Mouse (Mus musculus) embryonic facial prominence, embryonic 11.5 days (tissue): ENCODE data around the gene Ppp1r12b. TPM values are rescaled to one million over a fixed set of nuclear protein-coding genes. Genes with fewer than 3 reads are reported as not detected.

Experiments
- ATAC-seq: fragments of 200-750 bp; cut with Nextera tagmentation; replicated peaks from 2 replicates; pipeline ENCODE4 v1.8.0; 2017; ENCODE audit warnings: low read depth; ENCODE audit not compliant: insufficient number of reproducible peaks, low FRiP score, low TSS enrichment
- DNase-seq: peaks from one replicate; pipeline ENCODE4 v3.0.0-alpha.2; 2015; ENCODE audit warnings: low spot score
- H3K27ac ChIP-seq: fragments of 300-500 bp; sonication (generic); replicated peaks from 2 replicates; pipeline ENCODE4 v1.5.1; 2014; ENCODE audit warnings: mild to moderate bottlenecking, low read depth, low read length, control low read depth
- H3K27me3 ChIP-seq: fragments of 300-500 bp; sonication (generic); 2 replicates; pipeline ENCODE4 v1.6.1; 2014; ENCODE audit warnings: mild to moderate bottlenecking, low read length, moderate library complexity, mixed read lengths; ENCODE audit not compliant: control insufficient read depth, insufficient read depth
- H3K36me3 ChIP-seq: fragments of 300-500 bp; sonication (generic); replicated peaks from 2 replicates; pipeline ENCODE4 v1.6.1; 2014; ENCODE audit warnings: low read depth, mild to moderate bottlenecking, low read length, moderate library complexity, mixed read lengths; ENCODE audit not compliant: control insufficient read depth, insufficient read depth
- H3K4me1 ChIP-seq: fragments of 300-500 bp; sonication (generic); 2 replicates; pipeline ENCODE4 v1.6.1; 2014; ENCODE audit warnings: low read length, mixed read lengths; ENCODE audit not compliant: control insufficient read depth, insufficient read depth
- H3K4me2 ChIP-seq: fragments of 300-500 bp; sonication (generic); 2 replicates; pipeline ENCODE4 v1.6.1; 2014; ENCODE audit warnings: low read depth, mild to moderate bottlenecking, control low read depth, low read length, moderate library complexity
- H3K4me3 ChIP-seq: fragments of 300-500 bp; sonication (generic); 2 replicates; pipeline ENCODE4 v1.5.1; 2014; ENCODE audit warnings: low read depth, low read length, control low read depth
- H3K9ac ChIP-seq: fragments of 300-500 bp; sonication (generic); replicated peaks from 2 replicates; pipeline ENCODE4 v1.6.1; 2014; ENCODE audit warnings: mild to moderate bottlenecking, control low read depth, low read length
- H3K9me3 ChIP-seq: fragments of 300-500 bp; sonication (generic); replicated peaks from 2 replicates; pipeline ENCODE4 v1.6.1; 2016; ENCODE audit warnings: mild to moderate bottlenecking, low read length, inconsistent platforms, mixed read lengths; ENCODE audit not compliant: control insufficient read depth
- WGBS: fragments of 180-500 bp; shearing (Covaris S2); extraction: QIAGEN DNeasy Blood & Tissue Kit; methylation state at CpG from one replicate; pipeline ENCODE4 v1.1.7; 2014; 5-methylcytosine and 5-hydroxymethylcytosine counted together
- polyA plus RNA-seq: library from polyadenylated mRNA; unstranded; fragments of >200 nt; fragmentation: Nextera tagmentation; extraction: Ambion mirVana; gene quantifications from 2 replicates; pipeline ENCODE4 v1.2.1, GENCODE M21; 2014

The Ppp1r12b gene
- polyA plus RNA-seq, 1 experiment from 2014 or later = 5.0 TPM

GRCm38 (mm10) chr1:134820882-134821281 is 134.9 kb downstream of the Ppp1r12b start:
- DNase-seq = no peak
- WGBS = 85% methylated on average over 3 of the region's 3 CpGs
- Histone ChIP-seq H3K4me1 (no peaks in the 10 kb centered on the region), H3K36me3 (no peaks in the 10 kb centered on the region), H3K27me3 (no peaks in the 10 kb centered on the region), H3K4me2 (no peak overlapping the region), H3K4me3 (no peak overlapping the region), H3K9ac (no peak overlapping the region), H3K27ac (no peak overlapping the region), H3K9me3 (no peaks in the 10 kb centered on the region)
- no peak for ATAC-seq

- no peaks in the 10 kb centered on the region for H3K36me3 ChIP-seq
- H3K27ac ChIP-seq = no peak overlapping the region
- H3K4me3 ChIP-seq = no peak overlapping the region
These were observed 136.5 kb downstream of the Ppp1r12b start for GRCm38 (mm10) chr1:134819196-134819595.

GRCm38 (mm10) chr1:134818716-134819115 is 137.0 kb downstream of the Ppp1r12b start:
- Histone ChIP-seq H3K9ac (no peak overlapping the region), H3K9me3 (no peaks in the 10 kb centered on the region), H3K4me3 (no peak overlapping the region), H3K27me3 (no peaks in the 10 kb centered on the region), H3K27ac (no peak overlapping the region), H3K4me1 (no peaks in the 10 kb centered on the region), H3K4me2 (no peak overlapping the region), H3K36me3 (no peaks in the 10 kb centered on the region)
- 97% methylated on average over 3 of the region's 3 CpGs for WGBS
- ATAC-seq (no peak), DNase-seq (no peak)

More at GRCm38 (mm10) chr1:134819196-134819595, 136.5 kb downstream of the Ppp1r12b start:
- DNase-seq (no peak), ATAC-seq (no peak)
- WGBS = 90% methylated on average over 11 of the region's 11 CpGs
- Histone ChIP-seq H3K4me1 (no peaks in the 10 kb centered on the region), H3K9me3 (no peaks in the 10 kb centered on the region), H3K27me3 (no peaks in the 10 kb centered on the region), H3K4me2 (no peak overlapping the region), H3K9ac (no peak overlapping the region)

DNA sequence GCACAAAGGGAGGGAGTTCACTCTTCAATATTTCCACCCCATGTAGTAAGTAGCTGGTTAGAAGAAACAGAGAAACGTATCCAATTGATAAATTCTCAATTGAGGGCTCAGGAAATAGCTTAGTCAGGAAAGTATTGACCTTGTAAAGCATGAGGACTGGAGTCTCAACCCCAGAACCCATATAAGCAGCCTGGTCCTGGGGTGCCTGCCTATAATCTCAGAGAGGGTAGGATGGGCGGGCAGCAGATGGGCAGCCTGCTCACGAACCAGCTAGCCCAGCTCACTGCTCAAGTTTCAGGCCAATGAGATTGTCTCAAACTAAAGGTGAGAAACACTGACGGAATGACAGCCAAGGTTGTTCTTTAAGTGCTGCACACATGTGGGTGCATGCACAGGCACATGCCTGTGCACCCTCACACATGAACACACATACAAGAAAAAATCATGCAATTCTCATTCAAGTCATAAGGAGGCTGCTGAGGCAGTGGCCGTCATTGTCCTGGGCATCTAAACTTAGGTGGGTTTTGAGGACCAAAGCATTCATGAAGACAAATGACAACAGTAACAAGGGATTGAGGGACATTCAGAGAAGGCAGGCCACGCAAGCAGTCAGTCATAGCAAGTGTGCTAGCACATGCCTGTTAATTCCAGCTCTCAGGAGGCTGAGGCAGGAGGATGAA is 137.7 kb downstream of the Ppp1r12b start:
- Histone ChIP-seq H3K36me3 (no peaks in the 10 kb centered on the region), H3K4me3 (no peak overlapping the region), H3K4me1 (no peaks in the 10 kb centered on the region), H3K4me2 (no peak overlapping the region), H3K27me3 (no peaks in the 10 kb centered on the region), H3K27ac (no peak overlapping the region), H3K9ac (no peak overlapping the region), H3K9me3 (no peaks in the 10 kb centered on the region)
- DNase-seq (no peak), ATAC-seq (no peak)
- WGBS = 82% methylated on average over 6 of the region's 6 CpGs

GRCm38 (mm10) chr1:134817120-134817519 is 138.6 kb downstream of the Ppp1r12b start:
- Histone ChIP-seq H3K27me3 (no peaks in the 10 kb centered on the region), H3K4me1 (no peaks in the 10 kb centered on the region), H3K36me3 (no peaks in the 10 kb centered on the region), H3K27ac (no peak overlapping the region), H3K9me3 (no peaks in the 10 kb centered on the region), H3K9ac (no peak overlapping the region), H3K4me2 (no peak overlapping the region), H3K4me3 (no peak overlapping the region)
- WGBS = 97% methylated on average over 1 of the region's 1 CpGs
- no peak for DNase-seq
- ATAC-seq = no peak

DNA sequence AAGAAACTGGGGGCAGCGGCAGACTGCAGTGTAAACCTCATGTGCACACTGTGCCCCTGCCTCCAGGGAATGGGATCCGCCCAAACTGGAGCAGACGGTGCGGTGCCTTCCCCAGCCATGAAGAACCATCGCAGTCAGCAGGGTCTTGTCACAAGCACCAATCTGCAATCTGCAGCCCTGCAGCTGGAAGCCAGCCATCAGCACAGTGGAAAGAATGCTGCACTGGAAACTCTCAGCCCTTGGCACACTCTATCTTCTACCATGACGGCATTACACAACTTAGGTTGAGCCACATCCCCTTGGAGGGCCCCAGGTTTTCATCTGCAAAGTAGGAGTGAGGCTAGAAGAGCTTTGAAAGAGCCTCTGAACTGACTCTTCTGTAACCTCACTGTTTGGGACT is 139.1 kb downstream of the Ppp1r12b start:
- no peak for DNase-seq
- 75% methylated on average over 6 of the region's 6 CpGs for WGBS
- no peak overlapping the region for H3K4me2 ChIP-seq

DNA sequence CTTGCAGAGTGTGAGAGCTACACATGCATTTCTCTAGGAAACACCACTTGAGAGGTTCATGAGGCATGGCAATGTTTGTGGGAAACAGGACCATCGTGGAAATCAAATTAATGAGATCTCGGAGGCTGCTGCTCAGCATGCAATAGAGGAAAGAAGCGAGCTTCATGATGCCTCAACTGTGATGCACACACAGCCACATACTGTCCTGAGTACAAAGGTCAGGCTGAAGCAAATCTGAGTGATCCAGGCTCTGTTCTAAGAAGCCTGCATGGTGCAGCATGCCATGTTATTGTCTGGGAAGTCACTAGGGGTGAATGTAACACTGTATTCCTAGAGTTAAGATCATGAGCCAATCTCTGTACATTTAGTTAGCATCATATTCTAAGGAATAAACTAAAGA is 140.0 kb downstream of the Ppp1r12b start:
- DNase-seq = no peak
- no peaks in the 10 kb centered on the region for H3K9me3 ChIP-seq
- WGBS = 81% methylated on average over 3 of the region's 3 CpGs
- ATAC-seq = no peak
- H3K27ac ChIP-seq = no peak overlapping the region
- H3K4me1 ChIP-seq = no peaks in the 10 kb centered on the region
- no peak overlapping the region for H3K9ac ChIP-seq
- H3K36me3 ChIP-seq = no peaks in the 10 kb centered on the region
- no peak overlapping the region for H3K4me2 ChIP-seq
- H3K4me3 ChIP-seq = no peak overlapping the region
- H3K27me3 ChIP-seq = no peaks in the 10 kb centered on the region

More for the DNA sequence above, 139.1 kb downstream of the Ppp1r12b start:
- H3K4me1 ChIP-seq = no peaks in the 10 kb centered on the region
- no peaks in the 10 kb centered on the region for H3K27me3 ChIP-seq
- no peak overlapping the region for H3K27ac ChIP-seq
- no peak overlapping the region for H3K9ac ChIP-seq
- no peaks in the 10 kb centered on the region for H3K9me3 ChIP-seq
- no peaks in the 10 kb centered on the region for H3K36me3 ChIP-seq
- no peak overlapping the region for H3K4me3 ChIP-seq
- ATAC-seq = no peak

- Histone ChIP-seq H3K4me3 (no peak overlapping the region), H3K9ac (no peak overlapping the region), H3K36me3 (no peaks in the 10 kb centered on the region), H3K4me2 (no peak overlapping the region), H3K9me3 (no peaks in the 10 kb centered on the region), H3K27me3 (no peaks in the 10 kb centered on the region), H3K4me1 (no peaks in the 10 kb centered on the region), H3K27ac (no peak overlapping the region)
- 80% methylated on average over 9 of the region's 9 CpGs for WGBS
- ATAC-seq (no peak), DNase-seq (no peak)
These were observed 150.3 kb downstream of the Ppp1r12b start for GRCm38 (mm10) chr1:134805471-134805870.
